Mouse (Mus musculus): ENCODE data around the gene Prex1.

Gene Prex1

GRCm38 (mm10) chr2:166561781-166562180 is 151.9 kb downstream of the Prex1 start:
- no peak for ATAC-seq (ENCODE audit: low TSS enrichment)

GRCm38 (mm10) chr2:166560826-166561225 is 152.8 kb downstream of the Prex1 start:
- ATAC-seq (ENCODE audit: low TSS enrichment) = no peak

DNA sequence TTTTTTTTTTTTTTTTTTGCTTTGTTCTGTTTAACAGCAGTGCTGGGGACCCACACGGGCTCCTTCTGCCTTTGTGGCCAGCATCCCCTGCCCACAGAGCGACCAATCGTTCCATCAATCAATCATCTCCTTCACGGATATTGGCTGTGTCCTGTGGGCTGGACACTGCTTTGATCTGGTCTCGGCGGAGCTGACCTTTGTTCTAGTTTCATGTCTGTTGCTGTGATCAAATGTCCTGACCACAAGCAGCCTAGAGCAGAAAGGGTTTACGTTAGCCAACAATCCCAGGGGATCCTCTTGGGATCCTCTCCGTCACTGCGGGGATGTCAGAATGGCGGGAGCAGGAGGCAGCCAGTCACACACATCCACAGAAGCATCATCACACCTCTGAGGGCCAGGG is 154.1 kb downstream of the Prex1 start:
- ATAC-seq (ENCODE audit: low TSS enrichment) = no peak

GRCm38 (mm10) chr2:166555508-166555907 is 158.1 kb downstream of the Prex1 start:
- ATAC-seq (ENCODE audit: low TSS enrichment) = no peak

DNA sequence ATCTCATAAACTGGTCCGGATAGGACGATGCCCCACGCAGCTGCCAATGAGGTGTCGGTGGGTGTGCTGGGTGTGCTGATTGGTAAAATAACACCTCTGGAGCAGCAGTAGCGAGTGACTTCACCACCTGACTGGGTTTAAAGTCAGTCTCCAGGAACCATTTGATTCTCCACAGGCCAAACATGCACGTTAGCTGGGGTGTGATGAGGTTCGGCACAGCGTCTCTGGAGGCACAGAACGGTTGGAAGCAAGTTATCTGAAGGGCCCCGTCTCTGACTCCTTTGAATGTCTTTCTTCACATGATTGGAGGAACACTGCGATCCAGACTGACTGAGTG is 159.5 kb downstream of the Prex1 start:
- no peak for ATAC-seq (ENCODE audit: low TSS enrichment)

- no peak for ATAC-seq (ENCODE audit: low TSS enrichment)
These were observed 160.0 kb downstream of the Prex1 start for GRCm38 (mm10) chr2:166553502-166554168.

- no peak for ATAC-seq (ENCODE audit: low TSS enrichment)
These were observed 161.0 kb downstream of the Prex1 start for GRCm38 (mm10) chr2:166552657-166553056.

DNA sequence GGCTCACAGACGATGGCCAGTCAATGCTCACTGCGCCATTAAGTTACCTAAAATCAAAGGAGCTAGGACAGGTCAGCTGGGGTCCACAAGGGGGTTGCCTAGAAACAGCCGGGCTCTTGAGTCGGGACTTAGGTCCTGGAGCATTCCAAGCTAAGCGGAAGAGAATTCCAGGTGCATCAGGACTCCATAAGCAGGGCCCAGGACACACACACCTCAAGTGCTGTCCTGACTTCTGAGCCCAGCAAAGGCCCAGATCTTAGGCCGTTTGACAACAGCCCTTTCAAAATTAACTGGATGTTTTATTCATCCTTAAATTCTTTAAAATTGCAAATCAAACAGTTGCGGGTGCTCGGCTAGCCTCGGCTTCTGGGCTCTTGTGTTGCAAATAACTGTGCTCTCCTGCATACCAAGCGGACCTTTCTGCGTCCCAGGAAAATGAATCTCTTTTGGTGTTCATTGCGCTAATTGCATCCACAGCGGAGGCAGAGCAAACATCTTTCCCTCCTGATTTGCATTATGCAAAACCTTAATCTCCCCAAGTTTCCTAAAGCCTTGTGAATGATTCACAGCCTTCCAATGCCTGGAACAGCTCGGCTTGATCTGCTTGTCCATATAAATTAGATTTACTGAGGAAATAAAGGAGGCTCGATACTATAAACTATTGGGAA is 161.7 kb downstream of the Prex1 start:
- ATAC-seq (ENCODE audit: low TSS enrichment) = peak; percentile 70

DNA sequence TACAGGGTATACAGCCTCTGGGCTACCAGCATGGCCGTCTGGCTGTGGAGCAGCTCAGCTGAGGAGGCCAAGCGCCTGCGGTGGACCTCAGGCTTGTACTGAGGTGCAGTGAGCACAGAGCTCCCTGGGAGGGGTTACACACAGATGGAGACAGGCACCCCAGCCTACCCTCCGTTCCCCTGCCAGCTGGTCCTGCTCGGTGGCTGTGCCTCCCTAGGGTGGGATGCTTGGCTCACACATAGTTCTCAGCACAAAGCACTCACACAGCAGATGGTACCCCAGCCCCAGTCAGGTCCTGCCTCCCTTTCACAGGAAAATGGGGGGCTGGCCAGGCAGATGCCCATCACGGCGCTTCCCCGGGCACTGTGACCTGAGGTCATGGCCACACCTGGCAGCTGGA is 163.8 kb downstream of the Prex1 start:
- ATAC-seq (ENCODE audit: low TSS enrichment) = no peak

DNA sequence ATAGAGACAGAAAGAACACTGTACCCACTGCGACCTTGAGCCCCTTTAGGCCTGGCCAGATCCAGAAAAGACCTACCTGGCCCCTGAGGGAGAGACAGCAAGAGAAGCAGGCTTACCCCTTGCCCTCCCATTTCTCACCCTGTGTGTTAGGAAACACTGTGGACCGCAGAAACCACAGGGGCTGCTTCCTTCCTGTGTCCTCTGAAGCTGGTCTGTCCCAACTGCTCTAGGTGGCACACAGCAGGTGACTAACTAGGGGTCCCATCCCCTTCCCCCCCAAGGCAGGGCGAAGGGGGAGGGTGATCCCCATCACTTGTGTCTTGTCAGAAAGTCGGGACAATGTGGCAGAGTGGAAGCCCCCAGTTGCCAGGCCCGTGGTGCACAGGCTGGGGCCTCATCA is 164.6 kb downstream of the Prex1 start:
- no peak for ATAC-seq (ENCODE audit: low TSS enrichment)

- no peak for ATAC-seq (ENCODE audit: low TSS enrichment)
These were observed 168.1 kb downstream of the Prex1 start for GRCm38 (mm10) chr2:166545580-166545979.

DNA sequence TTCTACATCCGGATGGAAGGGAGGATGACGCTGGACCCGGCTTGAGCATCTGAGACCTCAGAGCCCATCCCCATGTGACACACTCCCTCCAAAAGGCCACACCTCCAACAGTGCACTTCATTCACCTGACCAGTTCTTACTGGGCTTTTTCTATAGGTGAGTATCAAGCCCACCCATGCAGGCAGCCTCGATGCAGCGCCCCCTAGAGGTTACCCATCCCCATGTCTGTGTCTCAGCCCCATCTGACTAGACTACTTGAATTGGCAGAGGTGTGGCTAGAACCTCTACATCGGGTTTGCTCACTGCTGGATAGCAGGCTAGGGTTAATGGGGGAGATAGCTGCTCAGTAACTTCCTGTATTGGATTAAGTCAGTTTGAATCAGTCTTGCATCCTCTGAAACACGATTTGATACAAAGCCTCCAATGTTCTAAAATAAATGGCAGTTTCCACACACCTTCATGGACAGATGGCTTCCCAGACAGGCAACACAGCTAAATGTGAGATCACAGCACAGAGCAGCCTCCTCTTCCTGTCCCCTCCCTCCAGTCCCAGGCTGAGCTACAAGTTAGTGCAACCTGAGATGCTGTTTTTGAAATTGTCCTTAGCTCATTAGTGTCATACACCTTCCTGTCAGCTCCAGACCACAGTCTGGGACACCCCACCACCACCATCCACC is 168.9 kb downstream of the Prex1 start:
- ATAC-seq (ENCODE audit: low TSS enrichment) = peak; percentile 88

DNA sequence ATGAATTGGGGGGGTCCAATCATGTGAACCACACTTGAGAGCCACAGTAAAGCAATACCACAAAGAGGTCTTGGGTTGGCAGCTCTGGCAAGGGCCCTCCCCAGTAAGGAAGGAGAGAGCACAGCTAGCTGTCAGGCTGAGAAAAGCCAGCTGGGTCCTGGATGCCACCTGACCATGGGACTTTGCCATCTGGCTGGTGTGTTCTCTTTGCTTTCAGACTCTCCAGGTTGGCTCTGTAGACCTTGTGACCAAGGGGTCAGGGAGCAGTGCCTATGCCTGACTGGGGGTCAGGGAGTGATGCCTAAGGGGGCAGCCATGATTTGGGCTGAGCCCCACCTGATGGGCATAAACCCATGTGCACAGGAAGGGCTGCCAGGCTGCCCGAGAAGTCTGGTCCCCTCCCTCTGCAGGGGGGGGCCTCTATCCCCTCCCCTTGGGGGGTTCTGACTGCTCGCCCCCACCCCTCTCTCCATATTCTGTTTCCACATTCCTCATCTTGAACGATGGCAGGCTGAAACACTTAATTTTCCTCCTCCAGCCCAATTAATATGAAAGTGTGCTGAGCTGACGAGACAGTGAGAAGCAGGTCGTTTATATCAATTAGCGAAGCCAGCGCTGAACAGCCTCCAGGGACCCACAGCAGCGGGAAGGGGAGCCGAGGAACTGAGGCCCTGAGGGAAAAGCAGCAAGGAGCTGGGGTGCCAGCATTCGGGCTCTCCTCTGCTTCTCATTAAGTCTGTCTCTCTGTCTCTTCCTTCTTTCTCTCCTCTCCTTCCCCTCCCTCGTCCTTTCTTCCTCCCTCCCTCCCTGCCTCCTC is 172.3 kb downstream of the Prex1 start:
- no peak for ATAC-seq (ENCODE audit: low TSS enrichment)

DNA sequence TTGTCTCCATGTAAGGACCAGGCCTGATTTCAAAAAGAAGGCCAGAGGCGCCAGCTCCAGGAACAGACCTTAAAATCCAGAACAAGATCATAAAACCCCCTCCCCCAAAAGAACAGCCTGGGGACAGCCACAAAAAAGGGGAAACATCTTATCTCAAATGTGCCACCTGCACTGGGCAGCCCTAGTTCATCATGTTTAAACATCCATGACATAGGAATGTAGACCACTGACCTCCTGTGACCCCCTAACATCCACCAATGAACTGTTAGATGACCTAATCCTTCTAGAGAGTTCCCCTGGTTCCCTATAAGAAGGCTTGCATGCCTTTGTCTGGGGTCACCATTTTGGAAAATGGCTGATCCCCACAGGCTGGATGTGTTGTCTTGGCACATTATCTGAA is 173.4 kb downstream of the Prex1 start:
- ATAC-seq (ENCODE audit: low TSS enrichment) = no peak

DNA sequence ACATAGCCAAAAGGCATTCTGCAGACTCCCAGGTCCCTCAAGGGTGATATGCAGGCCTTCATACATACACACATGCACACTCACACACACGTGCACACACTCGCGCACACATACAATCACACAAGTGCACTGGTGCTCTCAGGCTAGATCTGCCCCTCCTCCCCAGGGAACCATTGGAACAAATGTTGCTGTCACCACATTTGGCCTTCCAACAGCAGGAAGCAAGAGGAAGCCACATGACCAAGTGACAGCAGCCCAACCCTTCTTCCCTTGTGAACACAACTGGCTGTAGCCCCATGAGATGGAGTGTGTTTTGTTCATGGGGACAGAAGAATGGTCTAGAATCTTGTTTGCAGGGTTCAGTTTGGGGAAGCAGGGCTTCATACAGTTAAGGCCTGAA is 176.7 kb downstream of the Prex1 start:
- no peak for ATAC-seq (ENCODE audit: low TSS enrichment)

DNA sequence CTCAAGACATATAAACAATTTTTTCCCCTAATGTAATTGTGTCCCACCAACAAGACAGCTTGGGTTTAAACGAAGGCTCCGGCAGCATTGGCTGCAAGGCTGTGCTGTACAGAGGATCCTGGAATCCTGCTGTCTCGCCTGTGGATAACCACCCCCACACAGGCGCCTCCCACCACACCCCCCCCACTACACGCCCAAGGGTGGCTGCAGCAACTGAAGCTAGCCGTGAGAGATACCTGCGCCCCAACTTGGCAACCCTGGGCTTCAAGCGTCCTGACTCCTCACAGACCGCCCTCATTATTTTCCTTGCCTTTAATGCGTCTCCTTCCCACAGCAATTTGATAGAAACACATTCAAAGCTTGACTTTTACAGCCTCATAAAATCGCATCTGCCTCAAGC is 178.1 kb downstream of the Prex1 start:
- 0 out of 2 replicates have a peak, but pooled peaks have one; percentile 52 for ATAC-seq (ENCODE audit: low TSS enrichment)

- no peak for ATAC-seq (ENCODE audit: low TSS enrichment)
These were observed 187.4 kb downstream of the Prex1 start for GRCm38 (mm10) chr2:166526204-166526603.

- no peak for ATAC-seq (ENCODE audit: low TSS enrichment)
These were observed 190.3 kb downstream of the Prex1 start for GRCm38 (mm10) chr2:166523156-166523890.

- ATAC-seq (ENCODE audit: low TSS enrichment) = no peak
These were observed 191.0 kb downstream of the Prex1 start for GRCm38 (mm10) chr2:166522612-166523120.

DNA sequence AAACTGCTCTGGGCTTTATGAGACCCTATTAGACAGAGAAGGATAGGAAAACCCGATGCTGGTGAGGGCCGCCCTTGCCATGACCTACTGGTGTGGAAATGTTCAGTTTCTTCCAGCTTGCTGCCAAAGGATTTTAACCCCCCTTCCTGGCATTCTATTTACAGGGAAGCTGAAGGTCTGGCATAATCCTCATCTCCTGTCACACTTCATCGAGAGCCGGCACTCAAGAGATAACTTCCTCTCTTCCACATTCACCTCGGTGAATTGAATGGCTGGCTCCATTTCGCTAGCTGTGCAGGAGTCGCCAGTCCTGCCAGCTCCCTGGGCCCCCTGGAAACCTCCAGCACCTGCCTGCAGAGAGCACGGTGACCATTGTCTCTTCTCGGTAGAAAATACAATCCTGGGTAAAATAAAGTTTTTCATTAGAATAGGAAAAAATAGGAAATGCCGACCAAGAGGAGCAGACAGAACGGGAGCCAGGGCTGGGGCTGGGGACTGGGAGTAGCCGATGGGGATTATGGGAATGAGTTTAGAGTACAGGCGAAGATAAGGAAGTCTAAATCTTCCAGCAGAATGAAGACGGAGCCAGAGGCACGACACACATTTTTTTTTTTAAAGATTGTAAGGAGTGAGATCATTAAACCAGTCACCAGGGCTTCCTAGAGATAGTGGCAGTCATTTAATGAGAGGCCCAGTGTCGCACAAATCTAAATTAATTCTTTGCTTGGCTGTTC is 191.6 kb downstream of the Prex1 start:
- no peak for ATAC-seq (ENCODE audit: low TSS enrichment)

GRCm38 (mm10) chr2:166521461-166521860 is 192.2 kb downstream of the Prex1 start:
- ATAC-seq (ENCODE audit: low TSS enrichment) = no peak

Data from frontal cortex, adult (tissue).